Mouse (Mus musculus): ENCODE results near the gene Egf. TPM values are rescaled to one million over a fixed set of nuclear protein-coding genes. Genes with fewer than 3 reads are reported as not detected.

Egf gene
- polyA plus RNA-seq, 1 experiment = 3.1 TPM

DNA sequence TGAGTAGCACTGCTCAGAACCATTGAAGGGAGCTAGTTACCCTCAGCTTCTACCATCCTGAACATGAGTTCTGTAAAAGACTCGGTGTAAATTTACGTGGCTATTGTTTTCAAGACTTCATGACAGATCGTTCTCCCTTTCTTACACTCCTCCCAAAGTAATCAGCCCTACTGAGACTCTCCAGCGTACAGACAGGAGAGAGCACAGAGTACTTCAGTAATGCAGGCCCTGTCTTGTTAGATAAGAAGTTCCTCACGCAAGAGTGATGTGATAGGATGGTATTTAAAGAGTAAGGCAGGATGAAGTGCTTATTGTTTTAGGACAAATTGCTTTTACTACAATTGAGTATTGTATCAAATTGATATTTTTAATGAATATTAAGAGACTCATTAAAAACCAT is 123.3 kb downstream of the Egf start:
- WGBS = 94% methylated on average over 5 of the region's 5 CpGs
- no peak for DNase-seq
- Histone ChIP-seq H3K4me1 (ENCODE audit: control insufficient read depth, insufficient read depth, low read length) (no peaks in the 10 kb centered on the region), H3K4me3 (replicated peaks; ENCODE audit: extremely low read depth, low read depth, low read length) (no peak overlapping the region)
- TF ChIP-seq POLR2A (IDR thresholded peaks at IDR 0.05; ENCODE audit: borderline replicate concordance, extremely low read depth, low read depth, low read length) (no peak), CTCF (IDR thresholded peaks at IDR 0.05; ENCODE audit: insufficient read depth, low read length) (no peak)

DNA sequence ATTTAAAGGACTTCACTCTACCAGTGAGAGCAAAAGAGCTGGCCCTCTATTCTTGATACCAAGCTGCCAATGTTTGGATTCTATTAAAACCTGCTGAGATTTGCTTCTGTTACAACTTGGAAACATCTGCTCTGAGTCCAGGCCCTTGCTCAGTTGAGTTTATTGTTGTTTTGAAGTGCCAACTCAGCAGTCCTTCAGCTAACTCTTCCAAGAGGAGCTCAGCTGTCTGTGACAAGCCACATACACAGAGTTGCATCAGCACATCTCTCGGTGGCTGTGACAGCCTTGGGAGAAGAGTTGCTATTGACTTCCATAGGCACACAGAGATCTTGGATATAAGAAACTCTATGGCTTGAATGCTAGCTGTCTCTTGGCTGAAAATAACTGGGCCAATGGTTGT is 124.1 kb downstream of the Egf start:
- Histone ChIP-seq H3K4me3 (replicated peaks; ENCODE audit: extremely low read depth, low read depth, low read length) (no peak overlapping the region), H3K4me1 (ENCODE audit: control insufficient read depth, insufficient read depth, low read length) (no peaks in the 10 kb centered on the region)
- DNase-seq = no peak
- TF ChIP-seq POLR2A (IDR thresholded peaks at IDR 0.05; ENCODE audit: borderline replicate concordance, extremely low read depth, low read depth, low read length) = no peak
- TF ChIP-seq CTCF (IDR thresholded peaks at IDR 0.05; ENCODE audit: insufficient read depth, low read length) = no peak
- 93% methylated on average over 1 of the region's 1 CpGs for WGBS

Other genes starting within 250 kb of the Egf start
- 11.3 and 25.1 TPM in 2 replicates for gene Elovl6, start 223.0 kb downstream of the Egf start, polyA plus RNA-seq (2012; rRNA removed)
- gene Lrit3, start 48.7 kb upstream of the Egf start, polyA plus RNA-seq (2012; rRNA removed) = not detected in 2 replicates
- gene Rrh, start 67.3 kb upstream of the Egf start, polyA plus RNA-seq (2012; rRNA removed) = 0.11 TPM in 1 of 2 replicates, not detected in the other
- 18.8 and 22.4 TPM in 2 replicates for gene Gar1, start 76.1 kb upstream of the Egf start, polyA plus RNA-seq (2012; rRNA removed)
- 0.59 and 0.76 TPM in 2 replicates for gene Cfi, start 80.6 kb upstream of the Egf start, polyA plus RNA-seq (2012; rRNA removed)
- gene Pla2g12a, start 123.3 kb upstream of the Egf start, polyA plus RNA-seq (2012; rRNA removed) = 36.4 and 39.1 TPM in 2 replicates
- gene Casp6, start 146.1 kb upstream of the Egf start, polyA plus RNA-seq (2012; rRNA removed) = 40.6 and 41.5 TPM in 2 replicates
- gene Mcub, start 214.9 kb upstream of the Egf start, polyA plus RNA-seq (2012; rRNA removed) = 9.2 and 10.3 TPM in 2 replicates